Mouse (Mus musculus) liver, adult 2 months (tissue): ENCODE data around the gene Gtpbp10. TPM values are rescaled to one million over a fixed set of nuclear protein-coding genes. Genes with fewer than 3 reads are reported as not detected.

ENCODE experiments used
- DNase-seq: peaks from one replicate; pipeline ENCODE4 v3.0.0-alpha.2; 2011; ENCODE audit warnings: low read depth, low spot score; ENCODE audit errors: extremely low read depth
- H3K27ac ChIP-seq: fragments of 200-500 bp; replicated peaks from 2 replicates; pipeline ENCODE4 v1.5.1; 2012; ENCODE audit warnings: low read depth, mild to moderate bottlenecking, control low read depth, inconsistent platforms, low read length; ENCODE audit not compliant: insufficient read depth
- H3K27me3 ChIP-seq: fragments of 200-500 bp; 2 replicates; pipeline ENCODE4 v1.6.1; 2012; ENCODE audit warnings: mild to moderate bottlenecking, moderate library complexity, low read length, inconsistent platforms; ENCODE audit not compliant: control insufficient read depth, insufficient read depth
- H3K36me3 ChIP-seq: fragments of 200-500 bp; 2 replicates; pipeline ENCODE4 v1.6.1; 2012; ENCODE audit warnings: low read length, inconsistent platforms; ENCODE audit not compliant: control insufficient read depth, insufficient read depth
- H3K4me1 ChIP-seq: fragments of 200-500 bp; 2 replicates; pipeline ENCODE4 v1.6.1; 2011; ENCODE audit warnings: low read length; ENCODE audit not compliant: control insufficient read depth, insufficient read depth
- H3K4me3 ChIP-seq: fragments of 200-500 bp; 2 replicates; pipeline ENCODE4 v1.5.1; 2011; ENCODE audit warnings: low read depth, mild to moderate bottlenecking, control low read depth, low read length, moderate library complexity; ENCODE audit not compliant: insufficient read depth
- H3K79me2 ChIP-seq: fragments of 200-500 bp; 2 replicates; pipeline ENCODE4 v1.6.1; 2012; ENCODE audit warnings: inconsistent platforms, mild to moderate bottlenecking, low read length, moderate library complexity; ENCODE audit not compliant: control insufficient read depth, insufficient read depth
- H3K9ac ChIP-seq: fragments of 200-500 bp; 2 replicates; pipeline ENCODE4 v1.6.1; 2012; ENCODE audit warnings: low read depth, mild to moderate bottlenecking, control low read depth, inconsistent platforms, low read length
- CTCF ChIP-seq: fragments of 200-500 bp; IDR thresholded peaks from 2 replicates; pipeline ENCODE4 v1.5.1; 2011; ENCODE audit warnings: low read depth, low read length, control low read depth
- POLR2A ChIP-seq: fragments of 200-500 bp; IDR thresholded peaks from 2 replicates; pipeline ENCODE4 v1.6.1; 2011; ENCODE audit warnings: low read length, control low read depth; ENCODE audit not compliant: insufficient read depth; ENCODE audit errors: extremely low read depth
- WGBS: fragments of 180-500 bp; shearing (Covaris S2); methylation state at CpG from one replicate; pipeline ENCODE4 v1.1.7; 2018; 5-methylcytosine and 5-hydroxymethylcytosine counted together
- polyA plus RNA-seq: library from polyadenylated mRNA; depleted of rRNA; stranded (reverse); fragments of >200 nt; gene quantifications from 2 replicates; pipeline ENCODE4 v1.2.3, GENCODE M21; 2012; rRNA removed
- total RNA-seq: library from RNA; depleted of rRNA; stranded (reverse); fragments of >200 nt; gene quantifications from 2 replicates; pipeline ENCODE4 v1.2.3, GENCODE M21; 2014; rRNA removed

The Gtpbp10 gene
- 17.5 and 20.1 TPM in 2 replicates for total RNA-seq
- polyA plus RNA-seq = 2.2 and 2.6 TPM in 2 replicates

GRCm38 (mm10) chr5:5559079-5559740, at the start of gene Gtpbp10:
TSS of gene Gtpbp10 (minus strand) at chr5:5559538.
- Histone ChIP-seq H3K4me3 (peak within 1 kb of the TSS; percentile 69), H3K9ac (peak within 1 kb of the TSS; percentile 74), H3K27me3 (no peaks in the 10 kb centered on the region), H3K4me1 (peaks cover 4% of the 10 kb centered on the region; the same call in 1 of the 2 replicates), H3K79me2 (no peaks in the 10 kb centered on the region), H3K36me3 (peaks cover 4% of the 10 kb centered on the region; the same call in 1 of the 2 replicates), H3K27ac (peak within 1 kb of the TSS; percentile 7; the same call in 1 of the 2 replicates)
- TF ChIP-seq CTCF (no peak), POLR2A (no peak; the same call in 1 of the 2 replicates)
- DNase-seq = peak; percentile 73
- under 1% methylated on average over 43 of the region's 43 CpGs for WGBS

GRCm38 (mm10) chr5:5587686-5588085, 28.3 kb upstream of the Gtpbp10 start:
- no peak for TF ChIP-seq CTCF
- TF ChIP-seq POLR2A = no peak
- H3K27me3 ChIP-seq = no peaks in the 10 kb centered on the region
- H3K79me2 ChIP-seq = no peaks in the 10 kb centered on the region
- no peak overlapping the region for H3K4me3 ChIP-seq
- no peaks in the 10 kb centered on the region for H3K36me3 ChIP-seq
- no peak overlapping the region for H3K9ac ChIP-seq
- H3K27ac ChIP-seq = no peak overlapping the region
- 84% methylated on average over 3 of the region's 3 CpGs for WGBS
- no peak for DNase-seq
- no peaks in the 10 kb centered on the region for H3K4me1 ChIP-seq

- Histone ChIP-seq H3K4me1 (no peaks in the 10 kb centered on the region), H3K79me2 (no peaks in the 10 kb centered on the region)
- WGBS = 3% methylated on average over 24 of the region's 24 CpGs
Observed at GRCm38 (mm10) chr5:5573749-5574317, 14.5 kb upstream of the Gtpbp10 start, which contains the start of gene Gm8773. TSS of gene Gm8773 (plus strand) at chr5:5573799.

GRCm38 (mm10) chr5:5562435-5562834, 3.1 kb upstream of the Gtpbp10 start:
- no peak overlapping the region for H3K9ac ChIP-seq
- H3K4me3 ChIP-seq = no peak overlapping the region
- no peaks in the 10 kb centered on the region for H3K27me3 ChIP-seq
- no peak for DNase-seq
- WGBS = 77% methylated on average over 3 of the region's 3 CpGs
- no peaks in the 10 kb centered on the region for H3K79me2 ChIP-seq
- H3K36me3 ChIP-seq = no peaks in the 10 kb centered on the region
- peaks cover 4% of the 10 kb centered on the region; the same call in 1 of the 2 replicates for H3K4me1 ChIP-seq
- no peak overlapping the region for H3K27ac ChIP-seq
- TF ChIP-seq CTCF (no peak), POLR2A (no peak)

More at GRCm38 (mm10) chr5:5573749-5574317, 14.5 kb upstream of the Gtpbp10 start, which contains the start of gene Gm8773:
- TF ChIP-seq POLR2A = no peak
- no peak for TF ChIP-seq CTCF
- Histone ChIP-seq H3K9ac (no peak within 1 kb of the TSS), H3K36me3 (no peaks in the 10 kb centered on the region), H3K27ac (no peak within 1 kb of the TSS), H3K4me3 (no peak within 1 kb of the TSS), H3K27me3 (0 out of 2 replicates have a peak, but pooled peaks cover 3% of the 10 kb centered on the region)
- DNase-seq = no peak

GRCm38 (mm10) chr5:5561041-5561706, 1.8 kb upstream of the Gtpbp10 start:
- 83% methylated on average over 4 of the region's 4 CpGs for WGBS
- H3K4me3 ChIP-seq = no peak overlapping the region
- no peaks in the 10 kb centered on the region for H3K79me2 ChIP-seq
- peaks cover 4% of the 10 kb centered on the region; the same call in 1 of the 2 replicates for H3K4me1 ChIP-seq
- no peaks in the 10 kb centered on the region for H3K36me3 ChIP-seq
- H3K27me3 ChIP-seq = no peaks in the 10 kb centered on the region
- TF ChIP-seq POLR2A (no peak), CTCF (peak; percentile 13; the same call in 1 of the 2 replicates)
- peak; percentile 10 for DNase-seq
- no peak overlapping the region for H3K9ac ChIP-seq
- no peak overlapping the region for H3K27ac ChIP-seq
